Mouse (Mus musculus) embryonic facial prominence, embryonic 10.5 days (tissue): ENCODE results near the gene Lcn10. TPM values are rescaled to one million over a fixed set of nuclear protein-coding genes. Genes with fewer than 3 reads are reported as not detected.
A peak's percentile ranks its signal among the peaks of the same experiment; 100 is the strongest.
"Not testable (repeated sequence)": the region's sequence is repeated elsewhere in the genome, so short reads cannot be mapped to it uniquely, and the experiment has no call there.

ENCODE experiments used
- DNase-seq: peaks from one replicate; pipeline ENCODE4 v3.0.0-alpha.2; 2017; ENCODE audit warnings: low spot score
- H3K27ac ChIP-seq: fragments of 300-500 bp; sonication (generic); replicated peaks from 2 replicates; pipeline ENCODE4 v1.5.1; 2016; ENCODE audit warnings: mild to moderate bottlenecking
- H3K27me3 ChIP-seq: fragments of 300-500 bp; sonication (generic); replicated peaks from 2 replicates; pipeline ENCODE4 v1.6.1; 2016; ENCODE audit warnings: low read depth, mild to moderate bottlenecking; ENCODE audit not compliant: poor library complexity, severe bottlenecking
- H3K36me3 ChIP-seq: fragments of 300-500 bp; sonication (generic); replicated peaks from 2 replicates; pipeline ENCODE4 v1.6.1; 2016; ENCODE audit warnings: mild to moderate bottlenecking, moderate library complexity
- H3K4me1 ChIP-seq: fragments of 300-500 bp; sonication (generic); 2 replicates; pipeline ENCODE4 v1.6.1; 2016
- H3K4me3 ChIP-seq: fragments of 300-500 bp; sonication (generic); 2 replicates; pipeline ENCODE4 v1.5.1; 2016; ENCODE audit warnings: mild to moderate bottlenecking, moderate library complexity
- H3K9me3 ChIP-seq: fragments of 300-500 bp; sonication (generic); 2 replicates; pipeline ENCODE4 v1.6.1; 2016; ENCODE audit warnings: mild to moderate bottlenecking
- WGBS: fragments of 180-500 bp; shearing (Covaris S2); methylation state at CpG from one replicate; pipeline ENCODE4 v1.1.7; 2016; 5-methylcytosine and 5-hydroxymethylcytosine counted together
- polyA plus RNA-seq: library from polyadenylated mRNA; unstranded; fragments of >200 nt; fragmentation: Nextera tagmentation; extraction: Ambion mirVana; gene quantifications from 2 replicates; pipeline ENCODE4 v1.2.1, GENCODE M21; 2016

Gene Lcn10
- polyA plus RNA-seq, 1 experiment from 2014 or later, result not detected

DNA sequence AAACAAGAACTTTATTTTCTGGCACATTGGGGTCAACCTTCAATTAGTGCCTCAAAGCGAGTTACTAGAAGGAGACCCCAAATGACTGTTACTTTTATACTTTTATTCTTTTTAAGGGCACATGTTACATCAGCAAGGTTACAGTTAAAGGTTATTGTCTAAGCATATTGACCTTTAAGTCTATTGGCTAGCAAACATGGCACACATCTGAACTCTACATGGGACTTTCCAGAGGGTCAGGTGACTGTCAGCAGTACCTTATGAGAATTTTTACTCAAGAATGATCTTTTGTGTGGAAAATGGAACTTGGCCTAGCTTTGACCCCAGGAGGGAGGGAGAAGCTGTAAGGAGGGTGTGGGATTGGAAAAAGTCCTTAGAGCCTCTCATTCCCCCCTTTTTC is 16.0 kb upstream of the Lcn10 start:
- 66% methylated on average over 1 of the region's 1 CpGs for WGBS
- no peaks in the 10 kb centered on the region for H3K27me3 ChIP-seq
- H3K9me3 ChIP-seq, result no peaks in the 10 kb centered on the region
- no peak overlapping the region for H3K27ac ChIP-seq
- DNase-seq, result no peak
- H3K4me1 ChIP-seq, result no peaks in the 10 kb centered on the region
- H3K36me3 ChIP-seq, result no peaks in the 10 kb centered on the region
- H3K4me3 ChIP-seq, result no peak overlapping the region

DNA sequence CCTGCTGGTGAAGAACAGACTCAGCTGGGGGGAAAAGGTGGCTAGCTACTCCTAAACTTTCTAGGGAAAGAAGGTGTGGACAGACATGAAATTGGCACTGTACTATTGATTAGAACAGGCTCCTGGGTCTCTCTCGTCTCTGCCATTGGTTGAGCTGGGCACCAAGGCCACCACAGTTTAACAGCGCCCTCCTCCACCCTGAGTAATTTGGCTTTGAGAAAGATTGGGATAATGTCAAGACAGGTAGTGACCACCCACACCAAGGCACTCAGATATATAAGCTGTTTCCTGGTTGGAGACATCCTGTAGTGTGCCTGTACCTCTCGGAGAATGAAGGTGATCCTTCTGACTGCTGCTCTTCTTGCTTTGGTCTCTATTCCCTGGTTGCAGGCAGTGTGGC is 6.0 kb upstream of the Lcn10 start, which contains the start of gene Lcn6:
Lcn6 (plus strand) TSS at position 301 of the 400 bp plus-strand sequence.
- no peaks in the 10 kb centered on the region for H3K4me1 ChIP-seq
- no peak for DNase-seq
- no peaks in the 10 kb centered on the region for H3K9me3 ChIP-seq
- no peak within 1 kb of the TSS for H3K27ac ChIP-seq
- H3K27me3 ChIP-seq, result no peaks in the 10 kb centered on the region
- 92% methylated on average over 3 of the region's 3 CpGs for WGBS
- H3K4me3 ChIP-seq, result no peak within 1 kb of the TSS
- no peaks in the 10 kb centered on the region for H3K36me3 ChIP-seq

DNA sequence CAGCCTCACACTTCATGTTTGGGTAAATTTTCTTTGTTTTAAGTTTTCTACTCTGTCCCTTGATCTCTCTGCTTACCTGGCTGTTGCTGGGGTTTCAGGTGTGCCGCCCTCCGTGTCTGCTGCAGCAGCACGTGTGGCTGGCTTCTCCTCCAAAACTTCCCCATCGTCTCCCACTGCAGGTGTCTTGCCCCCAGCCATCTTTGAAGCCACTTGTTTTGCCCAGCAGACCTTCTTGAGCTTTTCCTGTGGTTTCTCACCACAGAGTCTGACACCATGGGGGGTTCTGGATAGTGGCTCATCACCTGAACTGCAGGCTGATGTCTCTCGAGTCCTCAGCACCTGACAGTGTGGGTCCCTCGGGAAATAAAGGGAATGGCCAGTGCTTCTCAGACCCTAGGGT is 3.0 kb upstream of the Lcn10 start:
- Histone ChIP-seq H3K4me1 (no peaks in the 10 kb centered on the region), H3K27ac (no peak overlapping the region), H3K36me3 (no peaks in the 10 kb centered on the region), H3K27me3 (no peaks in the 10 kb centered on the region), H3K9me3 (no peaks in the 10 kb centered on the region), H3K4me3 (no peak overlapping the region)
- WGBS, result 84% methylated on average over 6 of the region's 6 CpGs
- DNase-seq, result no peak

DNA sequence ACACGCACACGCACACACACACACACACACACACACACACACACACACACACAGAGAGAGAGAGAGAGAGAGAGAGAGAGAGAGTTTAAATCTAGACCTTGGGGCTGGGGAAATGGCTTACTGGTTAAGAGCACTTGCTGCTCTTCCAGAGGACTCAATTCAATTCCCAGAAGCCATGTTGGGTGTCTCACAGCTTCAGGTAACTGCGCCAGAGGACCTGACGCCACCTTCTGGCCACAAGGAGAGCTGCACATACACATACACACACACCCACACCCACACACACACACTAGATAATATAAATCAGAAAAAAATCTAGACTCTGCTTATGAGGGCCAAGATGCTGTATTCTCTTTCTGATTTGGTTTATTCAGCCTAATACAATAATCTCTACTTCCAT is 4.4 kb downstream of the Lcn10 start:
- 68% methylated on average over 4 of the region's 4 CpGs for WGBS
- no peaks in the 10 kb centered on the region for H3K4me1 ChIP-seq
- H3K4me3 ChIP-seq, result no peak overlapping the region
- no peak for DNase-seq
- no peaks in the 10 kb centered on the region for H3K36me3 ChIP-seq
- no peak overlapping the region for H3K27ac ChIP-seq
- no peaks in the 10 kb centered on the region for H3K9me3 ChIP-seq
- H3K27me3 ChIP-seq, result no peaks in the 10 kb centered on the region

DNA sequence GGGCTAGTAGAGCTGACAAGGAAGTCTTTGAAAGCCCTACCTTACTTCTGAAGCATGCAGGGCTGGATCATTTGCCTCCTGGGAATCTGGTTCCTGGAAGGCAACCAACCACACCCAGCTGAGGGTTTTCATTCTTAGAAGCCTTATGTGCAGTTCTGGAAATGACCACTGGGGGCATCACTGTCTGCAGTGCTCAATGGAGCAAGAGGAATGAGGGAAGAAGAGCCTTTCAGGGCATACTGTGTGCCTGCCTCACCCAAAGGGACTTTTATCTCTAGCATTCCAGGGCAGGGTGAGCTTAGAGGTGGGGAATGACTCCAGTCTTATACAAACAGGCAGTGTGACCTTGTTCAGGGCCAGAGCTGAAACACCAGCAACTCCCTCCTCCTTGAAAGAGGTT is 12.1 kb downstream of the Lcn10 start:
- Histone ChIP-seq H3K4me1 (no peaks in the 10 kb centered on the region), H3K4me3 (no peak overlapping the region), H3K9me3 (no peaks in the 10 kb centered on the region), H3K27me3 (no peaks in the 10 kb centered on the region), H3K27ac (no peak overlapping the region), H3K36me3 (no peaks in the 10 kb centered on the region)
- DNase-seq, result peak; percentile 63

DNA sequence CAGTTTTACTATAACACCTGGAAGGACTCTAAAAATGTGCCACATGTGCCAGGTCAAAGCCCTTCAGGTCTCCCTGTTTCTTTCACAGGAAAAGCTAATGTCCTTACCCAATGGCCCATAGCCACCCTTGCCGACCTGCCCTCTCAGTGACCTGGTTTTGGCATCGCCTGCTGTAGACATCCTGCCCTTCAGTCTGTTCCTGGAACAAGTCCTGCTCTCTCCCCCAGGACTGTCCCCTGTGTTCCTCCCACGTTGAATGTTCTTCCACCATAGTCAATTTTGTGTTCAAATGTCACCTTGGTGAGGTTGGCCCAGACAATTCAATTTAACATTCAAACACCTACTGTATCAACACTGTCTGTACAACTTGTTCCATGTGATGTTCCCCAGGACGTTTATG is 14.4 kb downstream of the Lcn10 start:
- no peaks in the 10 kb centered on the region for H3K9me3 ChIP-seq
- no peaks in the 10 kb centered on the region for H3K27me3 ChIP-seq
- 64% methylated on average over 4 of the region's 4 CpGs for WGBS
- no peak overlapping the region for H3K27ac ChIP-seq
- H3K4me3 ChIP-seq, result no peak overlapping the region
- no peaks in the 10 kb centered on the region for H3K36me3 ChIP-seq
- DNase-seq, result no peak
- no peaks in the 10 kb centered on the region for H3K4me1 ChIP-seq

DNA sequence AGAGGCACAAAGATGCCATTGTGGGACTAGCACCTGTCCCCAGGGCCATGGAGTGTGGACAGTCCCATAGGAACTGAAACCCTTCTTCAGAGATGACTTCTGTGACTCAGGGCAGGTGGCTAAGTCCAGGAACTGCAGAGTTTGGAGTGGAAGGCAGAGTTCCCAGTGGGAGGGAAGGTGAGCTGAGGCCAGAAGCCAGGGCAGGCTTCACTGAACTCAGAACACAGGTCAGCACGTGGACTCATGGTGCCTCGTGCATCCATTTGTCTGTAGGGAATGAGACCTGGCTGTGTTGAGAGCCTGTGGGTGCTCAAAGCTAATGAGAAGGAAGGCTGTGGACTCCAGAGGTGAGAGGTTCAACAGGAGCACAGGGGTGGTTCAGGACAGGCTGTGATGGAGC is 16.2 kb downstream of the Lcn10 start:
- H3K36me3 ChIP-seq, result no peaks in the 10 kb centered on the region
- no peak overlapping the region for H3K4me3 ChIP-seq
- WGBS, result 89% methylated on average over 2 of the region's 2 CpGs
- H3K9me3 ChIP-seq, result no peaks in the 10 kb centered on the region
- no peaks in the 10 kb centered on the region for H3K4me1 ChIP-seq
- H3K27ac ChIP-seq, result no peak overlapping the region
- H3K27me3 ChIP-seq, result no peaks in the 10 kb centered on the region
- DNase-seq, result no peak

DNA sequence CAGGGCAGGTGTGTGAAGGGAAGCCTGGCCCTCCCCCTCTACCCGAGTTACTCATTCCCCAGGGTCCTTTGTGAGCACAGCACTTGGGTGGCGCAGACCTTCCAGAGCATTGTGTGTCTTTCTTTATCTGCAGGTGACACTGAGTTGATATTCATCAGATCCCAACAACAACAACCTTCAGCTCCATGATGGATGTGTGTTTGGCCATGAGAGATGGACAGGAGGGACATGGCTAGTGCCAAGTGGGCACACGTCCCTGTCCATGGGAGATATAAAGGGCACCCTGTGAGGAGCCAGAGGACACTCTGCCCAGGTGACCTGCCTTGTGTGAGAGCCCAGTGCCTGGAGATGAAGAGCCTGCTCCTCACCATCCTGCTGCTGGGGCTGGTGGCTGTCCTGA is 17.2 kb downstream of the Lcn10 start, which contains the start of gene Obp2a:
Obp2a (plus strand) TSS at position 301 of the 400 bp plus-strand sequence.
- not testable (repeated sequence) for DNase-seq, H3K4me3 ChIP-seq, H3K36me3 ChIP-seq, H3K4me1 ChIP-seq, H3K27me3 ChIP-seq, H3K27ac ChIP-seq, H3K9me3 ChIP-seq
- 86% methylated on average over 3 of the region's 3 CpGs for WGBS

DNA sequence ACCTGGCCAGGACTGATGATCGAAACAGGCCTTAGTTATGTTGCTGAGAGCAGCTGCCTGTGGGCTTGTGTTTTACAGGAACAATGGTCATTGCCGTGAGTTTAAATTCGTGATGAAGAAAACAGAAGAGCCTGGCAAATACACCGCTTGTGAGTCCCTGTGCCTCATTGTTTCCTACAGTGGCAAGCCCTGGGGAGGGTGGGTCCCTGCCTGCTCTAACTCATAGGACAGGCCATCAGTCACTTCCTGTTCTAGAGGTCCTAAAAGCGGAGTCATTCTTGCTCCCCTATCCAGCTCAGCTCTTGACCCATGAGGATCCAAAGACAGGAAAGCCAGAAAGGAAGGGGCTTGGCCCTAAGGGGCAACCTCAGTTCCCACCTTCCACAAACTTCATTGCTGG is 18.5 kb downstream of the Lcn10 start:
- 77% methylated on average over 5 of the region's 5 CpGs for WGBS
- H3K4me3 ChIP-seq, result no peak overlapping the region
- no peaks in the 10 kb centered on the region for H3K9me3 ChIP-seq
- H3K27me3 ChIP-seq, result no peaks in the 10 kb centered on the region
- DNase-seq, result no peak
- H3K4me1 ChIP-seq, result peaks cover under 1% of the 10 kb centered on the region; the same call in 1 of the 2 replicates
- no peaks in the 10 kb centered on the region for H3K36me3 ChIP-seq
- H3K27ac ChIP-seq, result no peak overlapping the region

DNA sequence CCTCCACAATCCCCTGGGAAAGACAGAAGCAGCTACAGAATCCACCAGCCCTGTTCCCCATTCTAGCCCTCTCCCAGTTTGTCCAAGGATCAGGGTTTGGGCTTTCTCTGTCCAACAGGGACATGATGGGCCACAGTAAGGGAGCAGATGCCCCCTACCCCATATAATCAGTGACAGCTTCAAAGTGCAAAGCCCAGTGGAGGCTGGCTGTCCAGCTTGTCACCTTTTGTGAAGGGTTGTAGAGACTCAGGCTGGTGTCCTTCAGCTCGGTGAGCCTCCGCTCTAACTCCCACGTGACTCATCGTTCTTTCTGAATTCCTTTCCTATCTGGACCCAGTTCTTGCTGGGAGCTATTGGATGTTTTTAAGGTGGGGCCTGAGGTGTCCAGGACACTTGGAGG is 21.2 kb downstream of the Lcn10 start:
- 82% methylated on average over 4 of the region's 4 CpGs for WGBS
- Histone ChIP-seq H3K9me3 (no peaks in the 10 kb centered on the region), H3K27me3 (no peaks in the 10 kb centered on the region), H3K4me1 (peaks cover 22% of the 10 kb centered on the region), H3K36me3 (peaks cover 5% of the 10 kb centered on the region), H3K4me3 (no peak overlapping the region), H3K27ac (no peak overlapping the region)
- no peak for DNase-seq

DNA sequence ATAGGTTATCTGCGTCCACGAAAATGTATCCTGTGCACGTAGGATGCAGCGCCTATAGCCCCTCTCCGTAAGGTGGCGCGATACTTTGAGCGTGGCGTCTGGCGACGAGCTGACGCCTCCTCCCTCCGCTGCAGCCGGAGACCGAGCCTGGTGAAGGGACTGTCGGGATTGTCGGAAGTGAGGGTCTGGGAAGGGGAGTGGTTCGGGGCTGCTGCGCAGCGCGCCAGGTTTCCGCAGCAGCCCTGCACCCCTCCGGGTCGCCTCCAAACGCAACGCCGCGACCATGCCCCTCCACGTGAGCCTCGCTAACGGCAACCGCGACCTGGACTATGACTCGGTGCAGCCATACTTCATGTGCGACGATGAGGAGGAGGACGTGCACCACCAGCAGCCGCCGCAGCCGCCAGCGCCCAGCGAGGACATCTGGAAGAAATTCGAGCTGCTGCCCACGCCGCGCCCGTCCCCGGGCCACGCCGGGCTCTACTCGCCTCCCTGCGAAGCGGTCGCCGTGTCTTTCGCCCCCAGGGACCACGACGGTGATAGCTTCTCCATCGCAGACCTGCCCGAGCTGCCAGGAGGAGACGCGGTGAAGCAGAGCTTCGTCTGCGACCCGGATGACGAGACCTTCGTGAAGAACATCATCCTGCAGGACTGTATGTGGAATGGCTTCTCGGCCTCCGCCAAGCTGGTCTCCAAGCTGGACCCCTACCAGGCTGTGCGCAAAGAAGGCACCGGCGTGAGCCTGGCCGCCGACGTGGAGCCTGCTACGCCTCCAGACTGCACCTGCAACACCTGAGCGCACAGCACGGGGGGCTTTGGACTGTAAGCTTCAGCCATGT is 24.3 kb downstream of the Lcn10 start, which contains the start of gene Bmyc:
Bmyc (plus strand) TSS at position 97 of the 839 bp plus-strand sequence.
- DNase-seq, result peak; percentile 90
- peaks cover 5% of the 10 kb centered on the region for H3K36me3 ChIP-seq
- under 1% methylated on average over 78 of the region's 78 CpGs for WGBS

DNA sequence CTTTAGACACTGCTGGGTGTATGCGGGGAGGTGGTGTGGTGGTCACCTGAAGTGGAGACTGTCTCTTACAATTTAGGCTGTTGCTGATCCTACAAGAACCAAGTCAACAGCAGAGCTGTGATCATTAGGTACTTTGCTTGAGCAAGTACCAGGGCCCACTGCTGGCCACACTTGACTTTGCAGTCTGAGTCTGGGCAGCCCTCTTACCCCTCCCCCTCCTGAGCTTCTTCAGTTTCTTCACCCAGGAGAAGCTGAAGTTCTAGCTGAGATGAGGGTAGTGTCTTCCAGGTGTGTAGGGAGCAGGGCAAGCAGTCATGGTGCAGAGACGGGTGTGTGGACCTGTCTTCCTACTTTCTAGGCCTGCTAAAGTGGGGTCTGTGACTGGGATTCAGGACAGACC is 25.6 kb downstream of the Lcn10 start:
- 64% methylated on average over 2 of the region's 2 CpGs for WGBS
- DNase-seq, result peak; percentile 47
- H3K27me3 ChIP-seq, result no peaks in the 10 kb centered on the region
- H3K9me3 ChIP-seq, result no peaks in the 10 kb centered on the region
- peaks cover 35% of the 10 kb centered on the region for H3K4me1 ChIP-seq
- peaks cover 5% of the 10 kb centered on the region for H3K36me3 ChIP-seq
- H3K27ac ChIP-seq, result no peak overlapping the region
- peak overlapping the region; percentile 93 for H3K4me3 ChIP-seq

More for the DNA sequence above, 24.3 kb downstream of the Lcn10 start, which contains the start of gene Bmyc:
- Histone ChIP-seq H3K27me3 (no peaks in the 10 kb centered on the region), H3K9me3 (no peaks in the 10 kb centered on the region), H3K4me1 (peaks cover 31% of the 10 kb centered on the region), H3K27ac (peak within 1 kb of the TSS; percentile 89), H3K4me3 (peak within 1 kb of the TSS; percentile 93)

DNA sequence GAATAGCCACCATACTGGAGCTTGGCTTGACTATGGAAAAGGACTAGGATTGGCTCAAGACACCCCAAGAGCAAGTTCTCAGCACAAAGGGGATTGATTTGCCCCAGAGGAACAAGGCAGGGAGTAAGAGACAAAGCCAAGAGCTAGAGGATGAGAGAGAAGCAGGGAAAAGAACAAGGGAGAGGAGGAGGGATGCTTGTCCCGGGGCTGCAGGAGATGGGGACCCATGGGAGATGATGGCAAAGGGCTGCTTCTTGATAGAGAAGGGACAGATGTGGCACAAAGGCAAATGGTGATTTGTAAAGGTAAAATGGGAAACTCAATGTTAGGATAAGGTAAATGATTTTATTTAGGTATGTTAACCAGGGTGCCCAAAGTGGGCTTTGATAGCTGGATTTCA is 26.5 kb downstream of the Lcn10 start:
- 96% methylated on average over 1 of the region's 1 CpGs for WGBS

More for the DNA sequence above, 26.5 kb downstream of the Lcn10 start:
- not testable (repeated sequence) for H3K4me3 ChIP-seq, H3K27ac ChIP-seq, H3K9me3 ChIP-seq, DNase-seq, H3K27me3 ChIP-seq, H3K36me3 ChIP-seq
- H3K4me1 ChIP-seq, result peaks cover 35% of the 10 kb centered on the region
